Mouse (Mus musculus): ENCODE data around the gene Arrb2.
"Not testable (repeated sequence)": the region's sequence is repeated elsewhere in the genome, so short reads cannot be mapped to it uniquely, and the experiment has no call there.

Gene Arrb2

DNA sequence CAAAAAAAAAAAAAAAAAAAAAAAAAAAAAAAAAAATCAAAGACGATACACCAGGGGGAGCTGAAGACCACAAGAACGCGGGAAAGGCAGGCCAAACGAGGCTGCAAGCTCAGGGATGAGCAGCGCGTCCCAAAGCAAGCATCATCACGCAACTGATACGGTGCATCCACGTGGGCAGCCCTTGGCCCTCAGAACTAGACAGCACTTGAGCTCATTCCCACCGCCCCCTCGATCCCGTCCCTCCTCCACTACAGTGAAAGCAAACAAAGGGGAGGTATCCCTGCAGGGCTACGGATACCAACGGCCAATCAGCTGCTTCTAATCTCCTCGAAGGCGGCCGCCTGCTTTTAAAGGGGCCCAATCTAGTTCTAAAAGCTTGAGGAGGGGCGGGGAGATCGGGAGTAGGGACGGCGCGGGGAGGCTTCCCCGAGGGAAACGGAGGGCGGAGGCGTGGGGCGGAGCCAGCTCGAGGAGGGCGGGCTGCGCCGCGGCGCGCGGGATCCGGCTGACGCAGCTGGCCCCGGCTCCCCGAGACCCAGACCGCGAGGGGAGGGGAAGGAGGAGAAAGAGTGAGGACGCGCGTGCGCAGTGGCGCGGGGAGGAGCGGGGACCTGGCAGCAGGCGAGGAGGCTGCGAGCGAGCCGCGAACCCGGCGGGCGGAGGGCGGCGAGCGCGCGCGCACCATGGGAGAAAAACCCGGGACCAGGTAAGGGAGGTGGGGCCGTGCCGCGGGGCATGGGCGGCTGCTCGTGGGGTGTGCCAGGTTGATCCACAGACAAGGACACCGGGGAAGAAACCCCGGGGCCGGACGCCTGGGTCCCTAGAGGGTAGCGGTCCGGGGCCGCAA, at the start of gene Arrb2:
Arrb2 (plus strand) TSS at position 588 of the 847 bp plus-strand sequence.
- peak; percentile 98 for DNase-seq (ENCODE audit: low spot score)

GRCm38 (mm10) chr11:70384136-70384535, 48.3 kb upstream of the Arrb2 start:
- DNase-seq (ENCODE audit: low spot score) = no peak

DNA sequence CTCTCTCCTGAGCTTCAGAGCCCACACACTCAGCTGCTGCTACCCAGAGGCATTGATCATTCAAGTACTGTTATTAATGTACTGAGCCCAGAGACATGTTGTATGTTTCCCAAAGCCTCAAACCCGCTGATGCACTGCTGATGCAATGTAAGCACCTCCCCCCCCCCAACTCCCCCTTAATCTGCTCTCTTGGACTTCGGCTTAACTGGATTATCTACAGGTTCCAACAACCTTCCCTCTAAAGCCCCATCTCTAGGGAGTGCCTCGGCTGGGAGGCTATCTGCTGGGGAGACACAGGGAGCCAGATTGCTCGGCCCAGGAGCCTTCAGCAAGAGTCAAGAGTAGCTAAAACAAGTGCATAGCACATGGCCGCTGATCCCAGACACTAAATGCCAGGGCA, 45.0 kb upstream of the Arrb2 start:
- DNase-seq (ENCODE audit: low spot score) = no peak

- no peak for DNase-seq (ENCODE audit: low spot score)
These were observed 43.0 kb upstream of the Arrb2 start for GRCm38 (mm10) chr11:70389421-70389820.

DNA sequence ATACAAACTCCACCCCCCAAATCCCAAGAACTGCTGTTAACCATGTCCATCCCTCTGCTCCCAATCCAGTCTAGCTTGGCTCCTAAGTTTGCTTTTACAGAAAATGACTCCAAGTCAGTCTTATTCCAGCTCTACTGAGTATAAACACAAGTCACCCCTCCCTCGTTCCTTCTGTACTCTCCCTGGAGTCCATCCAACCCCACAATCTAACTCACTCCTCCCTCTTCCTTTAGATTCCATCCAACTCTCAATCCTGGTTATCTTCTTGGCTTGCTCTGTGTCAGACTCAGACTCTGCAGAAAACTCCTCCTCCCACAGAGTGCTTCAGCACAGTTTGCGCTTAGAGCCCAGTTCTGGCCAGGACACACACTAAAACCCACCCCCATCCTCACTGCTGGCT, 28.8 kb upstream of the Arrb2 start:
- DNase-seq (ENCODE audit: low spot score) = no peak

- DNase-seq (ENCODE audit: low spot score) = peak; percentile 98
These were observed 22.7 kb upstream of the Arrb2 start, which contains the start of gene Pelp1 for GRCm38 (mm10) chr11:70409594-70410296. Gene Pelp1 (minus strand): TSS chr11:70410031.

- DNase-seq (ENCODE audit: low spot score) = no peak
These were observed 22.2 kb upstream of the Arrb2 start for GRCm38 (mm10) chr11:70410297-70410643.

GRCm38 (mm10) chr11:70412591-70412990, 19.8 kb upstream of the Arrb2 start:
- no peak for DNase-seq (ENCODE audit: low spot score)

DNA sequence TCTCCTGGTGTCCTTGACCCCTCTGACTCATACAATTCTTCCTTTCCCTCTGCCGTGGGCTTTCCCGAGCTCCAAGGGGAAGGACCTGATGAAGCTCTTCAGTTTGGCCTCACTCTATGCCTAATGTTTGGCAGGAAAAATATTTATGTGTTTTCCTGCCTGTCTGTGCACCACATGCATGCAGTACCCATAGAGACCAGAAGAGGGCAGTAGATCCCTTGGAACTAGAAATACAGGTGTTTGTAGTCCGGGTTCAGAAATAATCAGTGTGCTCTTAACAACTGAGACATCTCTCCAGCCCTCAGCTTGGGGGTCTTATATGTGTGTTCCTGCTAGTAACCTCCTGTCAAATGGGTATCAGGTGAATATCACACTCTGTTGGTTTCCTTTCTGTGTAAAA, 18.5 kb upstream of the Arrb2 start:
- DNase-seq (ENCODE audit: low spot score) = peak; percentile 69

DNA sequence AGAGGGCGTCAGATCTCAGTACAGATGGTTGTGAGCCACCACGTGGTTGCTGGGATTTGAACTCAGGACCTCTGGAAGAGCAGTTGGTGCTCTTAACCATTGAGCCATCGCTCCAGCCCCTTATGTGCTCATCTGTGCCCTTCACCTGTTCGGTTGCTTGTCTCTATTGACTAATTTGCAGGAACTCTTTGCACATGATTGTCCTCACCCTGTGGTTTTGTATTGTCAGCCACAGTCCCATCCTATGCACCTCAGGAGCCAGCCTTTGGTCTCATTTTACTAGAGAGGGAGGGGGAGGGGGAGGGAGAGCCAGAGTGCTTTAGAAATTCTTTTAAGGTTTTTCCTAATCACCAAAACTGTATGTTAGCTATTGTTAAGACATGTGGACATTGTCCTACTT, 14.2 kb upstream of the Arrb2 start:
- no peak for DNase-seq (ENCODE audit: low spot score)

- no peak for DNase-seq (ENCODE audit: low spot score)
These were observed 12.9 kb upstream of the Arrb2 start for GRCm38 (mm10) chr11:70419486-70419885.

- not testable (repeated sequence) for DNase-seq (ENCODE audit: low spot score)
These were observed 5.8 kb upstream of the Arrb2 start for GRCm38 (mm10) chr11:70426598-70426997.

- no peak for DNase-seq (ENCODE audit: low spot score)
These were observed 861 bp upstream of the Arrb2 start for GRCm38 (mm10) chr11:70431574-70431973.

DNA sequence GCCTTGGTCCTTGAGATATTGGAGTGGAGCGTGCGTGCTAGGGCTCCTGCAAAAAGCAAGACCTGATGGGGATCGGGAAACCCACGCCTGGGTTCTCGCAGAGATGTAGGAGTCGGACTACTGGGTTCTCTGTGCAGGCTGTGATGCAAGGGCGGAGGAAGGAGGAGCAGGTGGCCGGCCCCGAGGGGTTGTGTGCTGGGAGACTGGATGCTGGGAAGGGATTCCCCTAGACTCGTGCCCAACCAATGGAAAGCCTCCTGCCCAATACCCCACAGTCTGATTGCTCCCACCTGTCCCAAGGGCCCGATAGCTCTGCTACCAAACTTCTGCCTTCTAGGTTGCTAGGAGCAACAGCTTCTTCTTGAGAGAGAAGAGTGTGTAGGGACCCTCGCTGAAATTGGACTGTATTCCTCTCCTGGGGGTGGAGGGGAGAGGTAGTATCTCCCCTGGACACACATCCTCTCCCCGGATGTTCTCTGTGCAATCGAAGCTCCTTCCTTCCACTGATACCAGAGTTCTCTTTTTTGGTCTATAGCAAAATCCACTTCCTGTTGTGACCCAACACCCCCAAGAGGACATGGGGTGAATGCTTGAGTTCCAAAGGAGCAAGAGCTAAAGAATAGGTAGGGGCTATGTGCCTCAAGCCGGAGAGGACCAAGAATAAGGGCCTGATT, 597 bp downstream of the Arrb2 start:
- DNase-seq (ENCODE audit: low spot score) = no peak

DNA sequence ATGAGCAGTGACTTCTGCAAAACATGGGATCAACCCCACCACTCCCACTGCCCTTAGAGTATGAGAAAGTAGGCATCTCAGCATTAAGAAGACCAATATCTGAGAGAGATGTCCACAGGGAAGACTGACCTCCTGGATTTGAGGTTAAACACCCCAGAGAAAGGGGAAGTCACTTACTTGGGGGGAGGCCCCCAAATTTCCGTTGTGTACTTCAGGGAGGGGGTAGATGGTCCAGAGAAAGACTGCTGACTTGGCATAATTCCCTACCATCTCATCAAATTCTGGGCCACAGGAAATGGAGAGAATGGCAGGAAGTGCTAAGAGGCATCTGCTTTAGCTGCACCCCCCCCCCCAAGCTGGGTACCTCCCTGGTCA, 1.1 kb downstream of the Arrb2 start:
- no peak for DNase-seq (ENCODE audit: low spot score)

DNA sequence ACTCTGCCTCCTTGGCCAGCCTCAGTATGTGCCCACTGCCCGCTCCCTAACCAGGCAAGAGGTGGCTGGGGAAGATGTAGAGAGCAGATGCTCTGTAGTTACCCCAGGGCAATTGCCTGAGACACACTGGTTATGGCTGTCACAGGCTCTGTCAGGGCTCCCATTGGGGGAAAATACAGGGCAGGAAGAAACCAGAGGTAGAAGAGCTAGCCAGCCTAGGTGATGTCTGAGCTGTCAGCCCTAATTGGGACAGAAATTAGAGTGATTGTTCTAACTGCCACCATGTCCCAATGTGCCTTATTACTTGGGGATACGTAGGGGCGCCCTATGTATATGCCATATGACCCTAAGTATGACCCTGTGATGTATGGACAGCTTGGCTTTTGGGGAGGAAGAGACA, 1.5 kb downstream of the Arrb2 start:
- DNase-seq (ENCODE audit: low spot score) = no peak

GRCm38 (mm10) chr11:70435476-70435875, 3.0 kb downstream of the Arrb2 start:
- no peak for DNase-seq (ENCODE audit: low spot score)

DNA sequence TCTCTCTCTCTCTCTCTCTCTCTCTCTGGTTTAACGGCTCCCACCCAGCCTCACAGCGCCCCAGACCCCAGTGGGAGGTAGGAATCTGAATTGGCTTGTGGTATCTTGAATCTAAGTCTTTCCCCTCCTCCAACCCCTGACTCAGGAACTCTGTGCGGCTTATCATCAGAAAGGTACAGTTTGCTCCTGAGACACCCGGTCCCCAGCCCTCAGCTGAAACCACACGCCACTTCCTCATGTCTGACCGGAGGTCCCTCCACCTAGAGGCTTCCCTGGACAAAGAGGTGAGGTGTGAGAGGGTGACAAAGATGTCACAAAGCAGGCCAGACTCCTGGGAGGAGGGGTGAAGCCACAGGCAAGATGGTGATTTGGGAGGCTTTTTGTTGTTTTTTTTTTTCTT, 5.0 kb downstream of the Arrb2 start:
- DNase-seq (ENCODE audit: low spot score) = no peak

GRCm38 (mm10) chr11:70438728-70439374, 6.4 kb downstream of the Arrb2 start:
- DNase-seq (ENCODE audit: low spot score) = no peak

DNA sequence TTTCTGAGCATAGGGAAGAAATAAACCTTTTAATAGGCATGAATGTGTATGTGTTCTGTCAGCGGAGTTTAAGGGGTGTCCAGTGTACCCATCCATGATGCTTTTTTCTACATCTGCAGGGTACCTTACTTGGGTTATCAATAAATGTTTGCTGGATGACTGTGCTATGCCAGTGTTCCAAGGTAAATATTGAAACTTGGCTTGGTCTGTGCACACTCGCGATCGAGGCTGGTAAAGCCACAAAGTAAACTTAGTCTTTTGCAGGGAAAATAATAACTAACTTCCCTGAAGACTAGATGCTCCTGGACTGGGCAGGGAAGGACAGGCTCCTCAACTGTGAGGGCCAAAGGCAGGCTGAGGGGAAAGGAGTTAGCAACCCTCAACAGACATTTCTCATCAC, 8.2 kb downstream of the Arrb2 start:
- no peak for DNase-seq (ENCODE audit: low spot score)

- no peak for DNase-seq (ENCODE audit: low spot score)
These were observed 9.4 kb downstream of the Arrb2 start for GRCm38 (mm10) chr11:70441882-70442281.

DNA sequence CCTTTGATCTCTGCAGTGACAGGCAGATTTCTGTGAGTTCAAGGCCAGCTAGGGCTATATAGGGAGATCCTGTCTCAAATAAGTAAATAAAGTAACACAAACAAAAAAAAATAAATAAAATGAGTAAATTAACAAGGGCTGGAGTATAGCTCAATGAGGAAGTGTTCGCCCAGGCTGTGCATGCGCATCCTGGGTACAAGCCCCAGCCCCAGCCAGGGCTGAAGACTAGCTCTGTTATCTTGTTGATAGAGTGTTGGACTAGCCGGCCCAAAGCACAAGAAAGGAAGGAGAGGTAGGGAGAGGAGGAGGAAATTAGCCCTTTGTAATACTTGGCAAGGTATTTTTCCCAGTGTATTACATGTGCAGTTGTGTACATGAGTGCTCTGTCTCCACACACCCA, 11.5 kb downstream of the Arrb2 start:
- no peak for DNase-seq (ENCODE audit: low spot score)
